Mouse (Mus musculus) CH12.LX (cell line): ENCODE data around the gene Morn2.

ENCODE experiments used
- CHD2 ChIP-seq: IDR thresholded peaks from 2 replicates; pipeline ENCODE4 v1.6.1; 2011; ENCODE audit warnings: low read length, improper control_type of control experiment
- CTCF ChIP-seq, 2 experiments: IDR thresholded peaks in 1 of 2; conservative IDR thresholded peaks in 1 of 2; 2 replicates each; pipeline ENCODE4 v1.5.1; 2011 to 2012; ENCODE audit warnings: low read depth in 2 of 2, low read length in 2 of 2, improper control_type of control experiment in 1 of 2, inconsistent platforms in 1 of 2, mild to moderate bottlenecking in 1 of 2, moderate library complexity in 1 of 2
- EP300 ChIP-seq: IDR thresholded peaks from 2 replicates; pipeline ENCODE4 v1.6.1; 2011; ENCODE audit warnings: low read length, improper control_type of control experiment
- JUND ChIP-seq: conservative IDR thresholded peaks from 2 replicates; pipeline ENCODE4 v1.6.1; 2011; ENCODE audit warnings: low read depth, low read length, improper control_type of control experiment
- MAZ ChIP-seq: IDR thresholded peaks from 2 replicates; pipeline ENCODE4 v1.6.1; 2012; ENCODE audit warnings: low read depth, mild to moderate bottlenecking, inconsistent platforms, low read length, improper control_type of control experiment, moderate library complexity
- POLR2A ChIP-seq: IDR thresholded peaks from 2 replicates; pipeline ENCODE4 v1.6.1; 2011; ENCODE audit warnings: low read depth, mild to moderate bottlenecking, improper control_type of control experiment, low read length
- POLR2AphosphoS2 ChIP-seq: IDR thresholded peaks from 2 replicates; pipeline ENCODE4 v1.6.1; 2011; ENCODE audit warnings: low read depth, low read length, improper control_type of control experiment
- RCOR1 ChIP-seq: conservative IDR thresholded peaks from 2 replicates; pipeline ENCODE4 v1.6.1; 2012; ENCODE audit warnings: low read depth, mild to moderate bottlenecking, inconsistent platforms, low read length, improper control_type of control experiment
- SIN3A ChIP-seq: IDR thresholded peaks from 2 replicates; pipeline ENCODE4 v1.6.1; 2012; ENCODE audit warnings: low read length, improper control_type of control experiment, inconsistent platforms
- SMC3 ChIP-seq: IDR thresholded peaks from 2 replicates; pipeline ENCODE4 v1.6.1; 2011; ENCODE audit warnings: low read depth, low read length, improper control_type of control experiment
- USF1 ChIP-seq: IDR thresholded peaks from 2 replicates; pipeline ENCODE4 v1.6.1; 2014; ENCODE audit warnings: low read depth, mild to moderate bottlenecking, inconsistent platforms, low read length, improper control_type of control experiment
- ZKSCAN1 ChIP-seq: IDR thresholded peaks from 2 replicates; pipeline ENCODE4 v1.6.1; 2012; ENCODE audit warnings: low read depth, inconsistent platforms, low read length, improper control_type of control experiment, borderline replicate concordance

DNA sequence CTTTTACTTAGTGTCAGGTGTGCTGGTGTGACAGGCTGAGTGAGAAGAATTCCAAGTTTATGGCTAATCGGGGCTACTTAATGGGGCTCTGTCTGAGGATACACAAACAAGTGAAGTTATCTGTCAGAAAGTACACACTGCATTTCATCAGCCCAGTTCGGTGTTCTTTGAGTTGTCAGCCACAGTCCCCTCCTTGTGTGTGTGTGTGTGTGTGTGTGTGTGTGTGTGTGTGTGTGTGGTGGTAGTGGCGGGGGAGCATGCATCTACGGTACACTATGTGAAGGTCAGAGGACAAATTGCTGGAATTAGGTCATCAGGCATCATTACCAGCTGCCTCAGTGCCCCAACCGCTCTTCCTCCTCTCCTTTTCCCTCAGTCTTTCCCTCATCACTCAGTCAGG, 35.5 kb downstream of the Morn2 start:
- TF ChIP-seq EP300 = no peak
- TF ChIP-seq USF1 = no peak
- TF ChIP-seq POLR2AphosphoS2 = no peak
- TF ChIP-seq ZKSCAN1 = no peak
- no peak for TF ChIP-seq CHD2
- TF ChIP-seq RCOR1 = no peak
- no peak for TF ChIP-seq POLR2A
- TF ChIP-seq JUND = no peak
- no peak for TF ChIP-seq MAZ
- no peak for TF ChIP-seq SMC3
- TF ChIP-seq SIN3A = no peak
- TF ChIP-seq CTCF (conservative IDR thresholded peaks at IDR 0.05 in 1 of 2, IDR thresholded peaks at IDR 0.05 in 1 of 2; ENCODE audit: low read depth in 2 of 2, low read length in 2 of 2) = no peak
